Mouse (Mus musculus): ENCODE data around the gene Tnni1.

Gene Tnni1

GRCm38 (mm10) chr1:135811016-135811646 is 31.9 kb downstream of the Tnni1 start:
- peak; percentile 93 for DNase-seq

GRCm38 (mm10) chr1:135812205-135812604 is 33.0 kb downstream of the Tnni1 start:
- no peak for DNase-seq

- DNase-seq: no peak
Observed at GRCm38 (mm10) chr1:135812618-135813017, 33.4 kb downstream of the Tnni1 start.

- DNase-seq: no peak
Observed at GRCm38 (mm10) chr1:135813071-135813470, 33.8 kb downstream of the Tnni1 start.

- DNase-seq: no peak
Observed at GRCm38 (mm10) chr1:135813687-135814395, 34.6 kb downstream of the Tnni1 start.

DNA sequence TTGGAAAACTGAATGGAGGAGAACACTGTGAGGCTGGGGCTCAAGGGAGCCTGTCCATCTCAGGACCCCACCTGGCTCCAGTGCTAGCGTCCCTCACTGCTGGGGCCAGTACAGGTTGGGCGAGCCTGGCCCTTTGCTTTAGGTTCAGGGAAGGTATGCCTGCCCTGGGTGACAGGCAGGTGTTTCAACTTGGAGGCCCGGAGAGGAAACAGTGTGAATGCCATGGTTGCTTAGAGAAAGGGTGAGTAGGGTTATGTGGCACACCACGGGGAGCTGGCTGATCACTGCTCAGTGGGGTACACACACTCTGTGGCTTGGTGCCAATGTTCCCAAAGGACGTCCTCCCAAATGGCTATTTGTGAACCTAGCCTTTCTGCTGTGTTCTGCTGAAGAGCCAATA is 35.3 kb downstream of the Tnni1 start:
- DNase-seq: no peak

DNA sequence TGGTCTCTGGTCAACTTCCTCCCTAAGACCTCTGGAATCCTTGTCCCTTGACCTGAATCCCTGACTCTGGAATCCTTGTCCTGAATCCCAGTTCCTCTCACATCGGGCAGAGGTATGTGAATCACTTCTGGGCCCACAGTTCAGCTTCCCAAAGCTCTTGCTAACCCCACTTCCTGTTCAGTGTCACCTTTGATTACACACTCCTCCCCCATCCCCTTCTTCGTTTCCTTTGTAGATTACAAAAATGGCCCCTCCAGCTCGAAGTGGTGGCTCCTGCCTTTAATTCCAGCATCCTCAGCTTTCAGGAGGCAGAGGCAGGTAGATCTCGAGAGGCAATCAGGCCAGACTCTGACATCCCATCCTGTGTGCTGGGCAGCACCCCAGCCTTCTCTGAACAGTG is 38.4 kb downstream of the Tnni1 start:
- DNase-seq: no peak

GRCm38 (mm10) chr1:135818481-135819086 is 39.4 kb downstream of the Tnni1 start, which contains the start of gene Lad1:
TSS of gene Lad1 (plus strand) at chr1:135818598.
- DNase-seq: peak; percentile 47

DNA sequence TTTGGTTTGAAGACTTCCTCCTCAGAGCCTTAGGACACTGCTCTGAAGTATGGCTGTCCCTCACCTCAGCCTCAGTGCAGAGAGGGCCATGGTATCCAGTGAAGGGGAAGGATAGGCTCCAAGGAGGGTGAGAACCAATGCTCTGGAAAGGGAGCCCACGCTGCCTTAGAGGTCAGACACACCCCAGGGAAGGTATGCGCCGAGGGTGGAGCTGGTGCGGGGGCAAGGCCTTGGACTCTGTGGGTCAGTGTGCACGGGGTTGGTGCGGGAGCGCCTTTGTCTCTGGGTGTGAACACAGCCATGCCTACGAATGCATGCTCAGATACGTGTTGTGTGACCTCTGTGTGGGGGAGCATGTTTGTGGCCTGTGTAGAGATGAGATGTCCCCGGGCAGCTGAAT is 40.8 kb downstream of the Tnni1 start:
- DNase-seq: no peak

DNA sequence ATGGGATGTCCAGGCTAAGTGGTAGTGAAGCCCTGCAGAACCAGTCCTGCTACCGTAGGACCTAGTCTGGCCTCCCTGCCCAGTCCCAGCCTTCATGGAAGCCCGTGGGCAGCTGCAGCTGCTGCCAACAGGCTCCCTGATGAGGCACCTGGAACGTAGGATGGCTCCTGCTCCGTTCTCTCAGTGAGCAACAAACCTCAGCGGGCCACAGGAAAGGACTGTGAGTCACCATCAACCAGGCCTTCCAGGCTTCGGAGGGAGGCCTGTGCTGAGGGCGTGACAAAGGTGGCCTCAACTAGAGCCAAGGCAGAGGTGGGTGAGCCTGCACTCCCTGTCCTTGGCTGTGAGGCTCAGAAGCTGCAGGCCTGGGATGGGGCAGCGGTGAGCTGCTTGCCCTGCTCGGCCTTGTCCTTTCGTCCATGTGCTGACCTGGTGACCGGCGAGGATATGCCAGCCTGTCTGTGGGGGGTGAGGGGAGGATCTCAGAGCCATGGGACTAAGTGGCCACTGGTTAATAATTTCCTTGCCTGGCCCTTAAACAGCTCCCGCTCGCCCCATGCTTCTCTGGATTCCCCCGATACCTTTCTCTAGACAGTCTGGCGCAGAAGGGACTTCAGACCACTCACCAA is 41.6 kb downstream of the Tnni1 start:
- no peak for DNase-seq

- no peak for DNase-seq
Observed at GRCm38 (mm10) chr1:135821780-135822179, 42.5 kb downstream of the Tnni1 start.

DNA sequence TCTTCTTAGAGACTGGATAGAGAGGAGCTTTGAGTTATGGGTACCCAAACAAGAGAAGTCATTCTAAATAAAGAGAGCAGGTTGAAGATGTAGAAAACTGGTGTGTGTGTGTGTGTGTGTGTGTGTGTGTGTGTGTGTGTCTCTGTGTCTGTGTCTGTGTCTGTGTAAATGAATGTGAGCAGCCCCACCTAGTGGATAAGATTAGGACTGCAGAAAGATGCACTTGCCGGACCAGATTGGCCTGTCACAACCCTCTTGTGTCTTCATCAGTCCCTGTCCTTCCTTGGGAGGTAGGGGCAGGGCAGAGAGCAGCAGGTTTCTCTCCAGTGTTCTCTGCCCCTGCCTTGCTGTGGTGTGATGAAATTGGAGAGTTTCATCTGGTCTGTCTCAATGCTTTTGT is 49.7 kb downstream of the Tnni1 start:
- peak; percentile 60 for DNase-seq

DNA sequence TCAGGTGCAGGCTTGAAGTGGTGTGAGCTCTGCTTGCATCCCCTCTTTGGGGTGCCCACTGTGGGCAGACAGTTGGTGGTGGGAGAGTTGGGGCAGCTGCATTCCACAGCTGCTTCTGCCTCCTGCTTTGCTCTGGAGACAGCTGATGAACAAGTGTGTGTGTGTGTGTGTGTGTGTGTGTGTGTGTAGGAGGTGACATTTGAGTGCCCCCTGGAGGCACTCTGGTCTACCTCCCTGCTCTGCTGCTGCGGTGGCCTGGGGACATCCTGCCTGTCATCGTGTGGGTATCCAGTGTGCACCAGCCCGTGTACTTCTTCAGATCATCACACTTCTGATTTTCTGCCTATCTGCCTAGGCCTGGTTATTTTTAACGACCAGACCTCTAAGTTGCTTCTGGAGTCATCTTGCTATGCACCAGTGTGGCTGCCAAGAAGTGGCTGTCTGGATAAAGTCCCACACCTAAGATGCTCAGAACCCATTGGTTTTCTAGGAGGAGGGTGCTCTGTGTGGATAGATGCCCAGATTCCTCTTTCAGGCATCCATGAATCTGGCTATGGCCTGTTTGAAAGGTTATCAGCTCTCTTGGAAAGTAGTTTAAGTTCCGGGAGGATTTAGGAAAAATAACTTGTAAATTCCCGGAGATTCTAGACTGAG is 55.1 kb downstream of the Tnni1 start:
- DNase-seq: no peak

GRCm38 (mm10) chr1:135834983-135835382 is 55.7 kb downstream of the Tnni1 start:
- no peak for DNase-seq

DNA sequence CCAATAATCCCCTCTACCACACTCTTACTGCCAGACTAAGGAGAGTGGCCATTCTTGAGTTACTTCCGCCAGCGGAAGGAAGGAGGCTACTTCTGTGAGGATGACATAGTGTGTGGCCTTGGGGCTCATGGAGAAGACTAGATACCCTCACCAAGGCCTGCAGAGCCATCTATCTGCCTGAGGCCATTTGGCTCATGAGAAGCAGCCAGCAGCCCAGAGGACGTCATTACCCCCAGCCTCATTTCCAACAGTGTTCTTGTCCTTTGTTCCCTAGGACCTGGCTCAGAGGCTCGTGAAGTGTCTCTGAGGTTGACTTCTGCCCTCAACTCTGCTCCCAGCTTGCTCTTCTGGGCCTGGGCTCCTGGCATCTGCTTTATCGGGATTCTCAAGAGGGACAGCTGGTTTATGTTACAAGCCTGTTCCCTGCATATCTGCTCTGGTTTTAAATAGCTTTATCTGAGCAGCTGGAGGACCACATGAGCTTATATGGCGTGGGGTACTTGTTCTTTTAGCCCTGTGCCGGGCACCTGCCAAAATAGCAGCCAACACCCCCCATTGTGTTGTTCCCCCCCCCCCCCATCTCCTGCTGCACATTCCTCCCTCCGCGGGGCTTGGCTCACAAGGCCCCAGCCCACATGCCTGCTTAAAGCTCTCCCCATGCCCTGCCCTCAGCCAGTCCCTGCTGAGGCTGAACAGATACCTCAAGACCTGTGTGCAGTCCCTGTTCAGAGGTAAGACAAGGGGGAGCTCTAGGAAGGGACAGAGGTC is 56.7 kb downstream of the Tnni1 start, which contains the start of gene Tnnt2:
Gene Tnnt2, plus strand, starts transcription at position 639 of the 768 bp plus-strand sequence.
- DNase-seq: no peak

DNA sequence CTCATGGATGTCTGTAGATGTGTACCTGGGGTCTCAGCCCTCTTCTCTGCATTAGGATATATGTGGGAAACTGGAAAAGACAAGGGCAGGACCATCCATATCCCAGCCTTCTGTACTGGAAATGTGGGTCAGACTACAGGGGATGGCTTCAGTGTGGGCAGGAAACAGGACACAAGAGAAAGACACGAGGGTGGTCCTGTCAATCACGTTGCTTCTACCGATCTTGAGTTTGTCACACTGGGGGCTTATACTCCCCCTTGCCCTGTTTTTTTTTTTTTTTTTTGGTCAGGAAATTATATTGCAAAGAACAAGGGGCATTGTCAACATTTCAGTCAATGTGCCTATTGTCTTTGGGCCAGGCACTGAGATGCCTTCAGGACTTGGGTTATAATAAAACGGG is 59.4 kb downstream of the Tnni1 start:
- DNase-seq: no peak

DNA sequence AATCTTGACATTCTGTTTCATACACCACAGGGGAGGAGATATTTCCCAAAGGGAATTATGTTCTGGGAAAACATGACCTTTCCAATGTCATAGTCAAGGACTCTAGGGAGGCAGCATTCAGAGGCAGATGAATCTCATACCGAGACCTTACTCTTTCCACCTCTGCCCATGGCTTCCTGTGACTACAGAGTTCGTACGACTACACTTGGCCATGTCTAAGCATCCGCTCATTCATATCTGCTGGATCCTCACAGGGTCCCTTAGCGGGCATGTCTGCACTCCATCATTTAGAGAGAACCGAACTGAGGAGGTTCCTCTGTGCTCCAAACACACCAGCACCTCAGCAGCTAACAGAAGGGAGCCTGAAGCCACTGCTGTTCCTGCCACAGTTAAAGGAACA is 59.8 kb downstream of the Tnni1 start:
- no peak for DNase-seq

DNA sequence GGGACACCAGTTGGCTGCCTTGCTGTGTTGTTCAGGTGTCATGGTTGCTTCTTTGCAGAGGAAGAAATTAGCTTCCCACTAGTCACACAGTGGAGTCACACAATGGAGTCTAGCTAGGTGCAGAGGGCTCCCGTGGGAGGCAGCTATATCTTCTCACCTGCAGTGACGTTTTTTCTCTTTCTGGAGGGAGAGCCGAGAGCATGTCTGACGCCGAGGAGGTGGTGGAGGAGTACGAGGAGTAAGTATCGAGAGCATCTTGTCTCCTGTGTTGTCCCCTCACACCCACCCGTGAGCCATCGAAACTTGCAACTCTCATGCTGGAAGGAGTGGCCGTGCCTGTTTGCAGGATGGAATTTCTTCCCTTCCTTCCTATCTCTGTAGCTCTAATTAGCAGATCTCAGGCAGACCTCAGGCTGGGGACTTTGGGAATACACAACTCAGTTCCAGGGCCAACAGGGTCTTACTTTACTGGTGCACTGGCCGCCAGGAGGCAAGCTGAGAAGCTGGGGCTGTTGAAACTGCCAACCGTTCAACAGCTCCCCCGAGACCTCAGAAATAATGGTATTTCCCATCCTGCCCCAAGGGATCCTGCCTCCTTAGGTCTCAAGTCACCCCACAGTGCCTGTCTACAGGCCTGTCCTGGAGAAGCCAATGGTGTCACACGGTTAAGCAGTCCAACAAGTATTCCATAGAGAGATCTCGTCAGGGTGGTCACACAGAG is 61.6 kb downstream of the Tnni1 start:
- no peak for DNase-seq

GRCm38 (mm10) chr1:135843519-135844262 is 64.5 kb downstream of the Tnni1 start:
- no peak for DNase-seq

DNA sequence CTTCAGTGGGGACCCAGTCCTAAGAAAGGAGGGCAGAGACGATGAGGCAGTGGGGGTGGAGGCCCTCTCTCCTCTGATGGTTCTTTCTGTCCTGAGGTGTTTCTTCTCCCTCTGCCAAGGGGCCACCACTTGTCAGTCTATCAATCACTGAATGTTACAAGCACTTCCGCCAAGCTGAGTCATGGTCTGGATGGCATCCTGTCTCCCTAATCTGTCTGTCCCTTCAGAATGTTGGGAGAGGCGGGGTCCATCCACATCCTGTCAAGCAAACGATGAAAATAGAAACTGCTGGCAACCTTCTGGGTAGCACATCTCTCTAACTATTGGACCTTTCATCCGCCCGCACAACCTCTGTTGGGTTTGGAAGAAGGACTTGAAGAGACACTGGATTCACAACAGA is 65.2 kb downstream of the Tnni1 start:
- peak; percentile 55 for DNase-seq

DNA sequence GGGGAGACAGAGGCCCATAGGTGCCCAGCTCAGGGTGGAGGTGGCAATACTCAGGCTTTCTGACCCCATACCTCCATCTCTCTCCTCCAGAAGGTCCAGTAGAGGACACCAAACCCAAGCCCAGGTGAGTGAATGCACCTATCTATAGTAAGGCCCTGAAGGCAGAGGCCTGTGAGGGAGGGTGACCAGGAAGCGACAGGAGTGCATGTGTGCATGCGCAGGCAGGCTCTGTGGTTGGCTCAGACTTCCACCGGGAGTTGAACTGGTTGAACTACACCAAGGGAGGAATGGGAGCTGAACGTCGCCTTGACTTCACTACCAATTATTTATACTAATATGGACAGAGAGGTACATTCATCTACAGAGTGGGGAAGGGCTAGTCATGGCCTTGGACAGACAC is 67.4 kb downstream of the Tnni1 start:
- DNase-seq: no peak
